Mouse (Mus musculus) olfactory bulb, adult 2 months (tissue): Measurements from ENCODE around the gene Dqx1. TPM values are rescaled to one million over a fixed set of nuclear protein-coding genes. Genes with fewer than 3 reads are reported as not detected.

Experiments used
- H3K27ac ChIP-seq: fragments of 200-500 bp; 2 replicates; pipeline ENCODE4 v1.5.1; 2012; ENCODE audit warnings: low read depth, low read length; ENCODE audit not compliant: insufficient read depth
- H3K4me1 ChIP-seq: fragments of 200-500 bp; 2 replicates; pipeline ENCODE4 v1.6.1; 2012; ENCODE audit warnings: low read length; ENCODE audit not compliant: control insufficient read depth, insufficient read depth
- H3K4me3 ChIP-seq: fragments of 200-500 bp; 2 replicates; pipeline ENCODE4 v1.5.1; 2012; ENCODE audit warnings: mild to moderate bottlenecking, low read depth, low read length, moderate library complexity; ENCODE audit not compliant: insufficient read depth
- CTCF ChIP-seq: fragments of 200-500 bp; IDR thresholded peaks from 2 replicates; pipeline ENCODE4 v1.5.1; 2012; ENCODE audit warnings: low read depth, mild to moderate bottlenecking, low read length, moderate library complexity; ENCODE audit not compliant: insufficient read depth
- POLR2A ChIP-seq: fragments of 200-500 bp; IDR thresholded peaks from 2 replicates; pipeline ENCODE4 v1.6.1; 2012; ENCODE audit warnings: mild to moderate bottlenecking, low read depth, low read length, moderate library complexity; ENCODE audit not compliant: insufficient read depth
- WGBS: fragments of 180-500 bp; shearing (Covaris S2); methylation state at CpG from one replicate; pipeline ENCODE4 v1.1.7; 2018; 5-methylcytosine and 5-hydroxymethylcytosine counted together
- polyA plus RNA-seq: library from polyadenylated mRNA; stranded (reverse); fragments of >200 nt; gene quantifications from 2 replicates; pipeline ENCODE4 v1.2.4, GENCODE M21; 2012; ENCODE audit warnings: low replicate concordance; ENCODE audit not compliant: missing spikeins, insufficient read depth, insufficient read length

Dqx1 gene
- polyA plus RNA-seq, 1 experiment, result not detected

- Histone ChIP-seq H3K4me3 (peak within 1 kb of the TSS; percentile 65), H3K27ac (peak within 1 kb of the TSS; percentile 88), H3K4me1 (peaks cover 9% of the 10 kb centered on the region)
- under 1% methylated on average over 76 of the region's 76 CpGs for WGBS
- TF ChIP-seq POLR2A, result peak; percentile 80; the same call in 1 of the 2 replicates
- TF ChIP-seq CTCF, result no peak
Observed at GRCm38 (mm10) chr6:83108762-83109668, 51.4 kb downstream of the Dqx1 start, which contains the start of gene Mrpl53. TSS of gene Mrpl53 (plus strand) at chr6:83109040.

DNA sequence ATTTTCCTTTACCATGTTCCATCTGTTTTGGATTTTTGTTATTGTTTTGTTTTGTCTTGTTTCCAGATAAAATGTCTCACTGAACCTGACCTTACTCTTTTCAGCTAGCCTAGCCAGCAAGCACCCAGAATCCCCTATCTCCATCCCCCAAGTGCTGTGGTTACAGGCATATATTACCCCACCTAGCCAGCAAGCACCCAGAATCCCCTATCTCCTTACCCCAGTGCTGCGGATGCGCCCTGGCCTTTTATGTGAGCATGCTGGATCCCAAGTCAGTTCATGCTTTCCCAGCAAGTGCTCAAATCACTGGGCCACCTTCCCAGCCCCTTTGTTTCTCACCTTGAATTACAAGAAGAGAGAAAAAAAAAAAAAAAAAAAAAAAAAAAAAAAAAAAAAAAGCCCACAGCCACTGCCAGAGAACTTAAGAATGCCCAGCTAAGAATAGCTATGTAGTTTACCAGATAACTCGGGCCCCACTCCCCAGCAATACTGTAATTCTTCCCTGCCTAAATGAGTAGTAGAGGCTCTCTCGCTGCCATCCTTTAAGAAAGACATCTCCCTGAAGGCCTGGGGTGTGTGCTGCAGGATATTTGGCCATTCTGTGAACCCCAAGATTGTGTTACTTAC is 54.0 kb downstream of the Dqx1 start:
- WGBS, result 83% methylated on average over 4 of the region's 4 CpGs
- Histone ChIP-seq H3K27ac (no peak overlapping the region), H3K4me1 (peaks cover 15% of the 10 kb centered on the region), H3K4me3 (no peak overlapping the region)
- no peak for TF ChIP-seq POLR2A
- no peak for TF ChIP-seq CTCF

- H3K27ac ChIP-seq, result no peak within 1 kb of the TSS
- WGBS, result 1% methylated on average over 57 of the region's 58 CpGs
- peak within 1 kb of the TSS; percentile 78 for H3K4me3 ChIP-seq
- H3K4me1 ChIP-seq, result peaks cover 16% of the 10 kb centered on the region
- peak; percentile 88 for TF ChIP-seq POLR2A
- no peak for TF ChIP-seq CTCF
Observed at GRCm38 (mm10) chr6:83115011-83115671, 57.5 kb downstream of the Dqx1 start, which contains the start of gene Mogs. TSS of gene Mogs (plus strand) at chr6:83115496.

GRCm38 (mm10) chr6:83115682-83116372 is 58.2 kb downstream of the Dqx1 start:
- TF ChIP-seq POLR2A (no peak), CTCF (no peak)
- no peak overlapping the region for H3K27ac ChIP-seq
- peaks cover 20% of the 10 kb centered on the region for H3K4me1 ChIP-seq
- peak overlapping the region; percentile 78 for H3K4me3 ChIP-seq
- WGBS, result under 1% methylated on average over 40 of the region's 48 CpGs

DNA sequence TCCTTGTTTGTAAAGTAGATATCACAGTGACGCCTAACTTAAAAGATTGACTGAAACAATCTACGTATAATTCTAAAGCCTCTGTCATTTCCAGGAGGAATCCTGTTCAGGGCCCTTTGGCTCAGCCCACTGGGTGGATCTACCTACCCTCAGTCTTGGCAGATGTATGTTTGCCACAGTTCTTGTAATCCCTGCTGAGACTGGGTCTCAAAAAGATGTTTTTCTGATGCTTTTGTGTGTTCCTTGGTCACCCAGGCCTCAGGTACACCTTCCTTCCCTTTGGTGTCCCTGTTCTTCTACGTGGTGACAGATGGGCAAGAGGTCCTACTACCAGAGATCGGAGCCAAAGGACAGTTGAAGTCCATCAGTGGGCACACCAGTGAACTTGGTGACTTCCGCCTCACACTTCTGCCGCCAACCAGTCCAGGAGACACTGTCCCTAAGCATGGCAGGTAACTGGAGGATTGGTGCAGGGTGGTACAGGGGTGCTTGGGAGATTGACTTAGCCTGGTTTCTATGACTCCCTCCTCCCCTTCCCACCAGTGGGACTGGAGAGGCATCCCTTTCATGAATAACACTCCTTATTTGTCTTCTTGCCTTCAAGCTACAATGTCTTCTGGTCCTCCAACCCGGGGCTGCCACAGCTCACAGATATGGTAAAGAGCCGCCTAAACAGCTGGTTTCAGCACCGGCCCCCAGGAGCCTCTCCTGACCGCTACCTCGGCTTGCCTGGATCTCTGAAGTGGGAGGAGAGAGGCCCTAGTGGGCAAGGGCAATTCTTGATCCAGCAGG is 58.9 kb downstream of the Dqx1 start:
- TF ChIP-seq POLR2A (no peak), CTCF (no peak)
- H3K27ac ChIP-seq, result no peak overlapping the region
- peak overlapping the region; percentile 78; the same call in 1 of the 2 replicates for H3K4me3 ChIP-seq
- H3K4me1 ChIP-seq, result peaks cover 20% of the 10 kb centered on the region
- WGBS, result 79% methylated on average over 11 of the region's 11 CpGs

Other genes starting within 250 kb of the Dqx1 start
- not detected in 2 replicates for gene Sema4f, start 118.1 kb upstream of the Dqx1 start, polyA plus RNA-seq
- not detected in 2 replicates for gene M1ap, start 110.9 kb upstream of the Dqx1 start, polyA plus RNA-seq
- gene Dok1, start 24.4 kb upstream of the Dqx1 start, polyA plus RNA-seq, result not detected in 2 replicates
- not detected in 2 replicates for gene Loxl3, start 23.7 kb upstream of the Dqx1 start, polyA plus RNA-seq
- not detected in 2 replicates for gene Aup1, start 3.3 kb upstream of the Dqx1 start, polyA plus RNA-seq
- not detected in 2 replicates for gene Htra2, start 2.6 kb upstream of the Dqx1 start, polyA plus RNA-seq
- not detected in 2 replicates for gene Tlx2, start 12.4 kb downstream of the Dqx1 start, polyA plus RNA-seq
- gene Pcgf1, start 20.0 kb downstream of the Dqx1 start, polyA plus RNA-seq, result not detected in 2 replicates
- gene Lbx2, start 28.5 kb downstream of the Dqx1 start, polyA plus RNA-seq, result not detected in 2 replicates
- not detected in 2 replicates for gene Ccdc142, start 43.8 kb downstream of the Dqx1 start, polyA plus RNA-seq
- not detected in 2 replicates for gene Gm42688, start 43.8 kb downstream of the Dqx1 start, polyA plus RNA-seq
- not detected in 2 replicates for gene Mrpl53, start 51.2 kb downstream of the Dqx1 start, polyA plus RNA-seq
- gene Mogs, start 57.7 kb downstream of the Dqx1 start, polyA plus RNA-seq, result not detected in 2 replicates
- gene Wbp1, start 63.7 kb downstream of the Dqx1 start, polyA plus RNA-seq, result not detected in 2 replicates
- gene Ino80b, start 67.6 kb downstream of the Dqx1 start, polyA plus RNA-seq, result not detected in 2 replicates
- gene Rtkn, start 77.6 kb downstream of the Dqx1 start, polyA plus RNA-seq, result not detected in 2 replicates
- gene Wdr54, start 98.6 kb downstream of the Dqx1 start, polyA plus RNA-seq, result not detected in 2 replicates
- gene 1700003E16Rik, start 98.6 kb downstream of the Dqx1 start, polyA plus RNA-seq, result not detected in 2 replicates
- 187 TPM in 1 of 2 replicates, not detected in the other for gene Dctn1, start 108.1 kb downstream of the Dqx1 start, polyA plus RNA-seq
- gene Slc4a5, start 162.0 kb downstream of the Dqx1 start, polyA plus RNA-seq, result not detected in 2 replicates